Mouse (Mus musculus) embryonic facial prominence, embryonic 15.5 days (tissue): ENCODE data around the gene Amt. TPM values are rescaled to one million over a fixed set of nuclear protein-coding genes. Genes with fewer than 3 reads are reported as not detected.
A peak's percentile ranks its signal among the peaks of the same experiment; 100 is the strongest.

Experiments used
- ATAC-seq: fragments of 200-750 bp; cut with Nextera tagmentation; 2 replicates; pipeline ENCODE4 v1.8.0; 2017; ENCODE audit warnings: low read depth, moderate TSS enrichment; ENCODE audit not compliant: insufficient number of reproducible peaks, low FRiP score, low TSS enrichment
- H3K27ac ChIP-seq: fragments of 300-500 bp; sonication (generic); replicated peaks from 2 replicates; pipeline ENCODE4 v1.5.1; 2015; ENCODE audit warnings: mild to moderate bottlenecking, inconsistent platforms
- H3K27me3 ChIP-seq: fragments of 300-500 bp; sonication (generic); 2 replicates; pipeline ENCODE4 v1.6.1; 2015; ENCODE audit warnings: inconsistent platforms
- H3K36me3 ChIP-seq: fragments of 300-500 bp; sonication (generic); 2 replicates; pipeline ENCODE4 v1.6.1; 2015; ENCODE audit warnings: mild to moderate bottlenecking, inconsistent platforms
- H3K4me1 ChIP-seq: fragments of 300-500 bp; sonication (generic); 2 replicates; pipeline ENCODE4 v1.6.1; 2015; ENCODE audit warnings: inconsistent platforms
- H3K4me2 ChIP-seq: fragments of 300-500 bp; sonication (generic); replicated peaks from 2 replicates; pipeline ENCODE4 v1.6.1; 2015; ENCODE audit warnings: mild to moderate bottlenecking, inconsistent platforms
- H3K4me3 ChIP-seq: fragments of 300-500 bp; sonication (generic); replicated peaks from 2 replicates; pipeline ENCODE4 v1.5.1; 2015; ENCODE audit warnings: mild to moderate bottlenecking, inconsistent platforms
- H3K9ac ChIP-seq: fragments of 300-500 bp; sonication (generic); 2 replicates; pipeline ENCODE4 v1.6.1; 2015; ENCODE audit warnings: inconsistent platforms
- H3K9me3 ChIP-seq: fragments of 300-500 bp; sonication (generic); replicated peaks from 2 replicates; pipeline ENCODE4 v1.6.1; 2016; ENCODE audit warnings: inconsistent platforms
- WGBS: fragments of 180-500 bp; shearing (Covaris S2); methylation state at CpG from one replicate; pipeline ENCODE4 v1.1.7; 2015; 5-methylcytosine and 5-hydroxymethylcytosine counted together
- polyA plus RNA-seq: library from polyadenylated mRNA; unstranded; fragments of >200 nt; fragmentation: Nextera tagmentation; extraction: Ambion mirVana; gene quantifications from 2 replicates; pipeline ENCODE4 v1.2.1, GENCODE M21; 2015

The Amt gene
- polyA plus RNA-seq, 1 experiment from 2014 or later = 11.2 TPM

- Histone ChIP-seq H3K4me1 (peaks cover 40% of the 10 kb centered on the region), H3K36me3 (peaks cover 7% of the 10 kb centered on the region; the same call in 1 of the 2 replicates), H3K4me2 (peak overlapping the region; percentile 77; the same call in 1 of the 2 replicates), H3K9ac (no peak overlapping the region), H3K27me3 (no peaks in the 10 kb centered on the region), H3K27ac (peak overlapping the region; percentile 98; the same call in 1 of the 2 replicates), H3K4me3 (0 out of 2 replicates have a peak overlapping the region, but pooled peaks have one; percentile 1), H3K9me3 (no peaks in the 10 kb centered on the region)
- 81% methylated on average over 5 of the region's 5 CpGs for WGBS
- no peak for ATAC-seq
These were observed 44.5 kb downstream of the Amt start for GRCm38 (mm10) chr9:108341139-108341475.

GRCm38 (mm10) chr9:108341801-108342200 is 45.1 kb downstream of the Amt start:
- no peaks in the 10 kb centered on the region for H3K27me3 ChIP-seq
- no peak for ATAC-seq
- peaks cover 42% of the 10 kb centered on the region for H3K4me1 ChIP-seq
- H3K9me3 ChIP-seq = no peaks in the 10 kb centered on the region
- no peak overlapping the region for H3K4me3 ChIP-seq
- no peak overlapping the region for H3K9ac ChIP-seq
- H3K27ac ChIP-seq = peak overlapping the region; percentile 52; the same call in 1 of the 2 replicates
- 0 out of 2 replicates have a peak, but pooled peaks cover 5% of the 10 kb centered on the region for H3K36me3 ChIP-seq
- no peak overlapping the region for H3K4me2 ChIP-seq

GRCm38 (mm10) chr9:108342301-108342831 is 45.7 kb downstream of the Amt start:
- ATAC-seq = no peak
- Histone ChIP-seq H3K4me3 (no peak overlapping the region), H3K27me3 (no peaks in the 10 kb centered on the region), H3K36me3 (0 out of 2 replicates have a peak, but pooled peaks cover 5% of the 10 kb centered on the region), H3K4me2 (no peak overlapping the region), H3K27ac (peak overlapping the region; percentile 52; the same call in 1 of the 2 replicates), H3K4me1 (peaks cover 42% of the 10 kb centered on the region), H3K9me3 (no peaks in the 10 kb centered on the region), H3K9ac (no peak overlapping the region)
- WGBS = 42% methylated on average over 5 of the region's 5 CpGs

GRCm38 (mm10) chr9:108343331-108343730 is 46.7 kb downstream of the Amt start:
- H3K4me2 ChIP-seq = no peak overlapping the region
- no peaks in the 10 kb centered on the region for H3K27me3 ChIP-seq
- no peak overlapping the region for H3K4me3 ChIP-seq
- H3K36me3 ChIP-seq = no peaks in the 10 kb centered on the region
- 74% methylated on average over 3 of the region's 3 CpGs for WGBS
- H3K9ac ChIP-seq = no peak overlapping the region
- H3K4me1 ChIP-seq = peaks cover 34% of the 10 kb centered on the region
- H3K9me3 ChIP-seq = no peaks in the 10 kb centered on the region
- no peak overlapping the region for H3K27ac ChIP-seq
- ATAC-seq = no peak

GRCm38 (mm10) chr9:108343835-108344234 is 47.2 kb downstream of the Amt start:
- Histone ChIP-seq H3K4me2 (no peak overlapping the region), H3K36me3 (no peaks in the 10 kb centered on the region), H3K27me3 (no peaks in the 10 kb centered on the region), H3K4me3 (no peak overlapping the region), H3K27ac (no peak overlapping the region), H3K9me3 (no peaks in the 10 kb centered on the region), H3K4me1 (peaks cover 35% of the 10 kb centered on the region), H3K9ac (no peak overlapping the region)
- ATAC-seq = no peak
- 97% methylated on average over 1 of the region's 1 CpGs for WGBS

GRCm38 (mm10) chr9:108344471-108344870 is 47.8 kb downstream of the Amt start:
- Histone ChIP-seq H3K4me1 (peaks cover 41% of the 10 kb centered on the region), H3K9me3 (no peaks in the 10 kb centered on the region), H3K27ac (no peak overlapping the region), H3K27me3 (no peaks in the 10 kb centered on the region), H3K4me2 (no peak overlapping the region), H3K9ac (no peak overlapping the region), H3K4me3 (no peak overlapping the region), H3K36me3 (no peaks in the 10 kb centered on the region)
- no peak for ATAC-seq
- WGBS = 77% methylated on average over 4 of the region's 4 CpGs

GRCm38 (mm10) chr9:108347024-108347423 is 50.4 kb downstream of the Amt start:
- Histone ChIP-seq H3K4me2 (peak overlapping the region; percentile 56), H3K36me3 (peaks cover 20% of the 10 kb centered on the region), H3K9ac (peak overlapping the region; percentile 77), H3K27ac (peak overlapping the region; percentile 97), H3K4me3 (peak overlapping the region; percentile 88), H3K27me3 (no peaks in the 10 kb centered on the region), H3K9me3 (no peaks in the 10 kb centered on the region), H3K4me1 (peaks cover 24% of the 10 kb centered on the region)
- WGBS = 5% methylated on average over 11 of the region's 11 CpGs
- no peak for ATAC-seq

GRCm38 (mm10) chr9:108347540-108348289 is 51.1 kb downstream of the Amt start, which contains the start of gene Usp4:
Usp4 (plus strand) TSS chr9:108347853.
- Histone ChIP-seq H3K4me2 (peak within 1 kb of the TSS; percentile 56), H3K36me3 (peaks cover 27% of the 10 kb centered on the region), H3K9ac (peak within 1 kb of the TSS; percentile 77), H3K27me3 (no peaks in the 10 kb centered on the region), H3K4me1 (peaks cover 20% of the 10 kb centered on the region), H3K9me3 (no peaks in the 10 kb centered on the region), H3K27ac (peak within 1 kb of the TSS; percentile 97), H3K4me3 (peak within 1 kb of the TSS; percentile 88)
- WGBS = under 1% methylated on average over 74 of the region's 75 CpGs
- peak; percentile 94 for ATAC-seq

- 4% methylated on average over 14 of the region's 14 CpGs for WGBS
- no peak for ATAC-seq
These were observed 51.6 kb downstream of the Amt start for GRCm38 (mm10) chr9:108348290-108348680.

GRCm38 (mm10) chr9:108349727-108350126 is 53.1 kb downstream of the Amt start:
- no peak for ATAC-seq
- Histone ChIP-seq H3K4me2 (no peak overlapping the region), H3K4me1 (peaks cover 20% of the 10 kb centered on the region), H3K27ac (no peak overlapping the region), H3K4me3 (no peak overlapping the region), H3K9me3 (no peaks in the 10 kb centered on the region), H3K36me3 (peaks cover 47% of the 10 kb centered on the region), H3K9ac (no peak overlapping the region), H3K27me3 (no peaks in the 10 kb centered on the region)
- 84% methylated on average over 4 of the region's 4 CpGs for WGBS

More at GRCm38 (mm10) chr9:108348290-108348680, 51.6 kb downstream of the Amt start:
- Histone ChIP-seq H3K27me3 (no peaks in the 10 kb centered on the region), H3K4me1 (peaks cover 20% of the 10 kb centered on the region), H3K27ac (peak overlapping the region; percentile 97), H3K4me2 (peak overlapping the region; percentile 56), H3K9me3 (no peaks in the 10 kb centered on the region), H3K4me3 (peak overlapping the region; percentile 88), H3K9ac (peak overlapping the region; percentile 77), H3K36me3 (peaks cover 32% of the 10 kb centered on the region)
